Mouse (Mus musculus) brain, embryonic 14.5 days (tissue): Measurements from ENCODE around the gene Mfsd1. TPM values are rescaled to one million over a fixed set of nuclear protein-coding genes. Genes with fewer than 3 reads are reported as not detected.

Experiments
- DNase-seq: peaks from one replicate; pipeline ENCODE4 v3.0.0-alpha.2; 2011; ENCODE audit warnings: low read depth
- CTCF ChIP-seq: fragments of 200-500 bp; IDR thresholded peaks from 2 replicates; pipeline ENCODE4 v1.5.1; 2012; ENCODE audit warnings: inconsistent platforms, mild to moderate bottlenecking, moderate library complexity, borderline replicate concordance; ENCODE audit not compliant: insufficient read depth, insufficient read length; ENCODE audit errors: extremely low read depth
- POLR2A ChIP-seq: fragments of 200-500 bp; IDR thresholded peaks from 2 replicates; pipeline ENCODE4 v1.6.1; 2012; ENCODE audit warnings: mild to moderate bottlenecking, inconsistent platforms, borderline replicate concordance; ENCODE audit not compliant: poor library complexity, insufficient read depth, insufficient read length, severe bottlenecking; ENCODE audit errors: extremely low read depth
- polyA plus RNA-seq: library from polyadenylated mRNA; depleted of rRNA; stranded (reverse); fragments of >200 nt; gene quantifications from 2 replicates; pipeline ENCODE4 v1.2.3, GENCODE M21; 2012; rRNA removed

Mfsd1 gene
- polyA plus RNA-seq, 1 experiment, result 24.1 TPM

DNA sequence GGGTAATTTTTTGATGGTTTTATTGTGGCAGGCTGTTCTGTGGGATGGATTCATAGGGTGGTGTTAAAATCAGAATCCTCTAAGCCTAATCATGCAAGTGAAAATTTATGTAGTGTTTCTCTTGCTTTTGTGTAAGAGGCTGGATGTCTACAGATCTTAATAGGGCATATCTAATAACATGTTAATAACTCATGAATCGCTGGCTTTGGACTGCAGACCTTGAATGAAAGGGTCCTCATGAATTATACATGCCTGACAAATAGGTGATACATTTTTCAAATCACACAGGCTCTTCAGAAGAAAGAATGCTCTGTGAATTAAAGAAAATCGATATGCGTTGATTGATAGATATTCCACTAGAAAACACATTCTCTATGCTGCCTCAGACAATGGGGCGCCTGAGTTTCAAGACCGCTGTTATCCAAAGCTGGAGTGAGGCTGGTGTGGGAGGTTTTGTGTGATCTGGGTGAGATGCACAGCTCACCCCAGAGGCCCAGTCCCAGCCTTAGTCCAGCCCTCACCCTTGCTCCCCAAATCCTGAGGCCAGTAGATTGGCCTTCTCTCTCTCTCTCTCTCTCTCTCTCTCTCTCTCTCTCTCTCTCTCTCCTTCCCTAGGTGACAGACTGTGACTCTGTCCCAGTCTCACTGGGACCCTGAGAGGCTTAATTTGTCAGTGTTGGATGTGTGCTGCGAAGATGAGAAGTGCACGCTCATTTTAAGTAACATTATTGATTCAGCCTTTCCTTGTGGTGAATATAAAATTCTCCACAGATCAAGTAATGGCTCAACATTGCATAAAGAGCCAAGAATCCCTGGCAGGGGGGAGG is 63.3 kb downstream of the Mfsd1 start:
- no peak for TF ChIP-seq POLR2A
- no peak for TF ChIP-seq CTCF
- DNase-seq, result peak; percentile 59

Other genes starting within 250 kb of the Mfsd1 start
- 11.1 and 14.0 TPM in 2 replicates for gene Mlf1, start 208.6 kb upstream of the Mfsd1 start, polyA plus RNA-seq
- gene Gm17402, start 207.6 kb upstream of the Mfsd1 start, polyA plus RNA-seq, result not detected in 2 replicates
- 22.5 and 24.2 TPM in 2 replicates for gene Gfm1, start 152.6 kb upstream of the Mfsd1 start, polyA plus RNA-seq
- gene Lxn, start 118.8 kb upstream of the Mfsd1 start, polyA plus RNA-seq, result 56.1 and 83.2 TPM in 2 replicates
- gene Rarres1, start 67.2 kb upstream of the Mfsd1 start, polyA plus RNA-seq, result 0.83 and 1.00 TPM in 2 replicates